Mouse (Mus musculus) kidney, embryonic 16.5 days (tissue): Measurements from ENCODE around the gene Tbl3. TPM values are rescaled to one million over a fixed set of nuclear protein-coding genes. Genes with fewer than 3 reads are reported as not detected.

ENCODE experiments used
- ATAC-seq: fragments of 200-750 bp; cut with Nextera tagmentation; 2 replicates; pipeline ENCODE4 v1.8.0; 2017; ENCODE audit warnings: moderate TSS enrichment; ENCODE audit not compliant: low FRiP score, low TSS enrichment
- H3K27ac ChIP-seq: fragments of 300-500 bp; sonication (generic); 2 replicates; pipeline ENCODE4 v1.5.1; 2014; ENCODE audit warnings: low read length
- H3K27me3 ChIP-seq: fragments of 300-500 bp; sonication (generic); 2 replicates; pipeline ENCODE4 v1.6.1; 2014; ENCODE audit warnings: low read length, control low read depth, mixed read lengths; ENCODE audit not compliant: insufficient read depth
- H3K36me3 ChIP-seq: fragments of 300-500 bp; sonication (generic); 2 replicates; pipeline ENCODE4 v1.6.1; 2014; ENCODE audit warnings: low read length, control low read depth, mixed read lengths; ENCODE audit not compliant: insufficient read depth
- H3K4me1 ChIP-seq: fragments of 300-500 bp; sonication (generic); 2 replicates; pipeline ENCODE4 v1.6.1; 2014; ENCODE audit warnings: low read length, control low read depth, mixed read lengths; ENCODE audit not compliant: insufficient read depth
- H3K4me2 ChIP-seq: fragments of 300-500 bp; sonication (generic); replicated peaks from 2 replicates; pipeline ENCODE4 v1.6.1; 2014; ENCODE audit warnings: low read depth, low read length
- H3K4me3 ChIP-seq: fragments of 300-500 bp; sonication (generic); 2 replicates; pipeline ENCODE4 v1.5.1; 2014; ENCODE audit warnings: mild to moderate bottlenecking, low read length
- H3K9ac ChIP-seq: fragments of 300-500 bp; sonication (generic); replicated peaks from 2 replicates; pipeline ENCODE4 v1.6.1; 2014; ENCODE audit warnings: low read length
- H3K9me3 ChIP-seq: fragments of 300-500 bp; sonication (generic); 2 replicates; pipeline ENCODE4 v1.6.1; 2016; ENCODE audit warnings: low read length, control low read depth
- WGBS: fragments of 180-500 bp; shearing (Covaris S2); extraction: QIAGEN DNeasy Blood & Tissue Kit; methylation state at CpG from one replicate; pipeline ENCODE4 v1.1.7; 2014; 5-methylcytosine and 5-hydroxymethylcytosine counted together
- polyA plus RNA-seq: library from polyadenylated mRNA; unstranded; fragments of >200 nt; fragmentation: Nextera tagmentation; extraction: Ambion mirVana; gene quantifications from 2 replicates; pipeline ENCODE4 v1.2.1, GENCODE M21; 2015

Tbl3 gene
- polyA plus RNA-seq, 1 experiment from 2014 or later, result 107 TPM

- Histone ChIP-seq H3K4me1 (peaks cover 18% of the 10 kb centered on the region), H3K9ac (peak overlapping the region; percentile 60), H3K9me3 (no peaks in the 10 kb centered on the region), H3K4me3 (peak overlapping the region; percentile 48), H3K4me2 (peak overlapping the region; percentile 53), H3K27ac (no peak overlapping the region), H3K36me3 (peaks cover under 1% of the 10 kb centered on the region; the same call in 1 of the 2 replicates), H3K27me3 (peaks cover 42% of the 10 kb centered on the region)
- peak; percentile 57 for ATAC-seq
- 1% methylated on average over 24 of the region's 25 CpGs for WGBS
These were observed 20.3 kb downstream of the Tbl3 start for GRCm38 (mm10) chr17:24687146-24687595.

GRCm38 (mm10) chr17:24686514-24686913 is 20.9 kb downstream of the Tbl3 start:
- Histone ChIP-seq H3K36me3 (peaks cover 4% of the 10 kb centered on the region; the same call in 1 of the 2 replicates), H3K27ac (no peak overlapping the region), H3K9me3 (no peaks in the 10 kb centered on the region), H3K9ac (no peak overlapping the region), H3K4me1 (peaks cover 18% of the 10 kb centered on the region), H3K27me3 (peaks cover 42% of the 10 kb centered on the region), H3K4me3 (no peak overlapping the region), H3K4me2 (peak overlapping the region; percentile 16)
- WGBS, result 29% methylated on average over 16 of the region's 16 CpGs
- ATAC-seq, result no peak

GRCm38 (mm10) chr17:24677500-24678080 is 29.9 kb downstream of the Tbl3 start:
- H3K4me3 ChIP-seq, result no peak overlapping the region
- H3K27me3 ChIP-seq, result no peaks in the 10 kb centered on the region
- no peak for ATAC-seq
- H3K27ac ChIP-seq, result no peak overlapping the region
- H3K36me3 ChIP-seq, result peaks cover 48% of the 10 kb centered on the region
- no peak overlapping the region for H3K9ac ChIP-seq
- H3K4me1 ChIP-seq, result peaks cover 5% of the 10 kb centered on the region
- H3K9me3 ChIP-seq, result no peaks in the 10 kb centered on the region
- 83% methylated on average over 24 of the region's 24 CpGs for WGBS
- no peak overlapping the region for H3K4me2 ChIP-seq

GRCm38 (mm10) chr17:24676877-24677276 is 30.6 kb downstream of the Tbl3 start:
- Histone ChIP-seq H3K9me3 (no peaks in the 10 kb centered on the region), H3K9ac (no peak overlapping the region), H3K4me1 (peaks cover 12% of the 10 kb centered on the region), H3K27ac (no peak overlapping the region), H3K4me3 (no peak overlapping the region), H3K27me3 (no peaks in the 10 kb centered on the region), H3K4me2 (no peak overlapping the region), H3K36me3 (peaks cover 45% of the 10 kb centered on the region)
- 95% methylated on average over 5 of the region's 5 CpGs for whole genome bisulfite sequencing
- no peak for ATAC-seq

- H3K9ac ChIP-seq, result peak overlapping the region; percentile 15; the same call in 1 of the 2 replicates
- H3K4me3 ChIP-seq, result no peak overlapping the region
- H3K27me3 ChIP-seq, result no peaks in the 10 kb centered on the region
- H3K4me2 ChIP-seq, result no peak overlapping the region
- no peak for ATAC-seq
- H3K9me3 ChIP-seq, result no peaks in the 10 kb centered on the region
- WGBS, result 69% methylated on average over 2 of the region's 2 CpGs
- peaks cover 41% of the 10 kb centered on the region for H3K36me3 ChIP-seq
- H3K27ac ChIP-seq, result no peak overlapping the region
- peaks cover 19% of the 10 kb centered on the region for H3K4me1 ChIP-seq
These were observed 31.3 kb downstream of the Tbl3 start for GRCm38 (mm10) chr17:24676187-24676586.

- WGBS, result 85% methylated on average over 7 of the region's 7 CpGs
- H3K4me1 ChIP-seq, result peaks cover 28% of the 10 kb centered on the region
- no peaks in the 10 kb centered on the region for H3K27me3 ChIP-seq
- H3K4me3 ChIP-seq, result no peak overlapping the region
- peaks cover 27% of the 10 kb centered on the region for H3K36me3 ChIP-seq
- no peak overlapping the region for H3K9ac ChIP-seq
- ATAC-seq, result no peak
- H3K27ac ChIP-seq, result no peak overlapping the region
- H3K4me2 ChIP-seq, result no peak overlapping the region
- no peaks in the 10 kb centered on the region for H3K9me3 ChIP-seq
These were observed 33.2 kb downstream of the Tbl3 start for GRCm38 (mm10) chr17:24674277-24674676.

- 15% methylated on average over 5 of the region's 5 CpGs for WGBS
- peak overlapping the region; percentile 37 for H3K4me2 ChIP-seq
- H3K36me3 ChIP-seq, result peaks cover 6% of the 10 kb centered on the region
- peak overlapping the region; percentile 14; the same call in 1 of the 2 replicates for H3K4me3 ChIP-seq
- H3K27ac ChIP-seq, result peak overlapping the region; percentile 22; the same call in 1 of the 2 replicates
- ATAC-seq, result no peak
- H3K4me1 ChIP-seq, result peaks cover 32% of the 10 kb centered on the region
- peak overlapping the region; percentile 46 for H3K9ac ChIP-seq
- no peaks in the 10 kb centered on the region for H3K9me3 ChIP-seq
- H3K27me3 ChIP-seq, result no peaks in the 10 kb centered on the region
These were observed 35.3 kb downstream of the Tbl3 start for GRCm38 (mm10) chr17:24672141-24672540.

GRCm38 (mm10) chr17:24671346-24671745 is 36.1 kb downstream of the Tbl3 start:
- Histone ChIP-seq H3K4me2 (peak overlapping the region; percentile 92), H3K27ac (no peak overlapping the region), H3K27me3 (no peaks in the 10 kb centered on the region), H3K4me1 (peaks cover 32% of the 10 kb centered on the region), H3K4me3 (no peak overlapping the region), H3K36me3 (no peaks in the 10 kb centered on the region), H3K9ac (peak overlapping the region; percentile 95), H3K9me3 (no peaks in the 10 kb centered on the region)
- WGBS, result 66% methylated on average over 5 of the region's 5 CpGs
- no peak for ATAC-seq

- Histone ChIP-seq H3K27ac (peak overlapping the region; percentile 80), H3K4me2 (peak overlapping the region; percentile 92), H3K4me1 (peaks cover 32% of the 10 kb centered on the region), H3K9me3 (no peaks in the 10 kb centered on the region), H3K27me3 (no peaks in the 10 kb centered on the region), H3K4me3 (peak overlapping the region; percentile 84), H3K9ac (peak overlapping the region; percentile 95), H3K36me3 (no peaks in the 10 kb centered on the region)
- WGBS, result 8% methylated on average over 8 of the region's 8 CpGs
- no peak for ATAC-seq
These were observed 37.1 kb downstream of the Tbl3 start for GRCm38 (mm10) chr17:24670246-24670844.
